Mouse (Mus musculus): ENCODE data around the gene Lrrc41.

DNA sequence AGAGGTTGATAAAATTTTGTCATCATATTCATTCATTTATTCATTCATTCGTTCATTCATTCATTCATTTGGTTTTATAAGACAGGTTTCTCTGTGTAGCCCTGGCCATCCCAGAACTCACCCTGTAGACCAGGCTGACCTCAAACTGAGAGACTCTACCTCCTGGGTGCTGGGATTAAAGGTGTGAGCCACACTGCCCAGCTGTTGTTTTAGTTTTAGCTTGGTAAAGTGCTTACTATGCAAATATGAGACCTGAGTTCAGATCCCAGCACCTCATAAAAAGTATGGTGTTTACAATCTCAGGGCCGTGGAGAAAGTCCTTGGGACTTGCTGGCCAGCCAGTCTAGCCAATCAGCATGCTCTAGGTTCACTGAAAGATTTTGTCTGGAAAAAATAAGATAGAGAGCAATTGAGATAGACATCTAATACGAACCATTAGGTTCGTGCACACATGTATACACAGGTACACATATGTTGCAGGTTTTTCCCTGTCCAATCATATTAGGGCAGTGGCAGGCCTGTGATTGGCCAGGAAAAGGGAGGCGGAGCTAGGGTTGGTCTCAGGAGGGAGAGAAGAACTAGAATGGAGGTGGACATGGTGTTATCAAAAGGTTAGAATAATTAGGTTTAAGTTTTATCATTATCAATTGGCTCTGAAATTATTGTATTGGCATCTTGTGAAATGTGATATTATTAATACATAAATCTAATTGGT, 15.9 kb upstream of the Lrrc41 start:
- no peak for TF ChIP-seq CTCF (IDR thresholded peaks at IDR 0.05; ENCODE audit: control insufficient read depth, insufficient read depth, insufficient replicate concordance, low read depth, low read length)
- no peak for TF ChIP-seq POLR2A (IDR thresholded peaks at IDR 0.05; ENCODE audit: control insufficient read depth, low read depth, low read length)

Measured in testis, adult 2 months (tissue).